Mouse (Mus musculus) embryo, embryonic 11.5 days (tissue): Measurements from ENCODE around the gene Gm21994.
A peak's percentile ranks its signal among the peaks of the same experiment; 100 is the strongest.
"Not testable (repeated sequence)": the region's sequence is repeated elsewhere in the genome, so short reads cannot be mapped to it uniquely, and the experiment has no call there.

Experiments
- DNase-seq: peaks from one replicate; pipeline ENCODE4 v3.0.0-alpha.2; 2012; ENCODE audit warnings: low read depth, low spot score

Gene Gm21994

DNA sequence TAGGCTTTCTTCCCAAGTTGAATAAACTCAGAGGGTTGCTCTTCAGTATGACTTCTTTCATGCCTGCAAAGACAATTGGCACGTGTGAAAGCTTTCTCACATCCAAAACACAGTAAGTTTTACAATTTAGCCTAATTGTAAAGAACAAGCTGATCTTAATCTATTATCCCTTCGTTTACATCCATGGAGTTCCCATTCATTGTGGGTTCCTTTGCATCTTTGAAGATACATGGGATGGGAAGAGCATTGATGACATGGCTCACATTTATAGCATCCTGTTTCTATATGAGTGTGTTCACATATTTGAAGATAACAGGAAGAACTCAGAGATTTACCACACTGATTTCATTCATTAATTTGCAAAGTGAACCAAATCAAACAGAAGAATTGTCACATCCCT lies at the start of gene Gm21994:
TSS of gene Gm21994 (minus strand) at position 101 of the 400 bp plus-strand sequence.
- not testable (repeated sequence) for DNase-seq

- no peak for DNase-seq
Observed at GRCm38 (mm10) chr2:150299096-150299495, 43.7 kb upstream of the Gm21994 start.

DNA sequence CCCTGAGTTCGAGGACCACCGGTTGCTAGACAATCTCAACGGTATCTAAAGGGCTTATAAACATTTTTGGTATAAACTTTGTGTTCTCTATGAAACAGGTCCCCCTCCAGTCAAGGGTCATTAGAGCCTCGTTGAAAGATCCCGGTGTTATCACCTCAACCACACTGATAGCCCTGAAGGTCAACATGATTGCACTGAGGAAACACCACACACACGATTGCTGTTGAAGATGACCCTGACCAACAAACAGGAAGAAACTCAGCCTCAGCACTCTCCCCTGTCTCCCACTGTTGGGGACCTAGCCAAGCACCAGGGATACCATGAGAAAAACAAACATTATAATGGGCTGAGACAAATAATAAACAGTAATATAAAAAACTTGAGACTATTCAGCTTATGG lies 38.3 kb upstream of the Gm21994 start:
- no peak for DNase-seq

- not testable (repeated sequence) for DNase-seq
Observed at GRCm38 (mm10) chr2:150257291-150257690, 1.9 kb upstream of the Gm21994 start, which contains the start of gene Gm14124. TSS of gene Gm14124 (plus strand) at chr2:150257517.

DNA sequence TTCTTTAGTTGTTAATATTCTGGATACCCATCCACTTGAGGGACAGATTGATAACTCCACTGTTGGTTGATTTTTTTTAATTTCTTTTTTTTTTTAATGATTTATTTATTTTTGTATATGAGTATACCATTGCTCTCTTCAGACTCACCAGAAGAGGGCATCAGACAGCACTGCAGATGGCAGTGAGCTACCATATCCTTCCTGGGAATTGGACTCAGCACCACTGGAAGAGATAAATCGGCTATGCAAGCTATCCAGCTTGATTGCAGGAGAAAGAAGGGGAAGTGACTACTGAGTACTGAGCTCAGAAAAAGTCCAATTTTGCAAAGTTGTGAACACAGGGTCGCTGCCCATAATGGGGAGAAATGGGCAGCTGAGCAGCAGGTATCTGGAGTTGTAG lies 1.5 kb upstream of the Gm21994 start:
- not testable (repeated sequence) for DNase-seq

DNA sequence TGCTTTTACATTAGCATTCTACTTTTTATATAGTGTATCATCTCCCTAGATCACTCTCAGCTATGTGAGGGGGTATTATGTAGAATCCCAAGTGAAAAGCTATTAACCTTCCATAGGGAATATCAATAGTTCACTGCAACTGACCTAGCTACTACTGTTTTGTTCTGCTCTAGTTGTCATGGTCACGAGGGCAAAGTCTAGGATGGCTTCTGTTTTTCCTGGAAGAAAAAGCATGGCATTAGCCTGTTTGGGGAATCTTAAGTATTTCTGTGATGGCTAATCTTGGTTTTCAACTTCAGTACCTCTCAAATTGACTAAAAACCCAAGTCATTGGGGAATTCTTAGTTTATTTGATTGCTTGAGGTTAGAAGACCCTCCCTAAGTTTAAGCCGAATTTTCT lies 12.2 kb downstream of the Gm21994 start:
- no peak for DNase-seq

GRCm38 (mm10) chr2:150223263-150223662 lies 32.1 kb downstream of the Gm21994 start:
- not testable (repeated sequence) for DNase-seq

GRCm38 (mm10) chr2:150218363-150218725 lies 37.0 kb downstream of the Gm21994 start:
- not testable (repeated sequence) for DNase-seq

DNA sequence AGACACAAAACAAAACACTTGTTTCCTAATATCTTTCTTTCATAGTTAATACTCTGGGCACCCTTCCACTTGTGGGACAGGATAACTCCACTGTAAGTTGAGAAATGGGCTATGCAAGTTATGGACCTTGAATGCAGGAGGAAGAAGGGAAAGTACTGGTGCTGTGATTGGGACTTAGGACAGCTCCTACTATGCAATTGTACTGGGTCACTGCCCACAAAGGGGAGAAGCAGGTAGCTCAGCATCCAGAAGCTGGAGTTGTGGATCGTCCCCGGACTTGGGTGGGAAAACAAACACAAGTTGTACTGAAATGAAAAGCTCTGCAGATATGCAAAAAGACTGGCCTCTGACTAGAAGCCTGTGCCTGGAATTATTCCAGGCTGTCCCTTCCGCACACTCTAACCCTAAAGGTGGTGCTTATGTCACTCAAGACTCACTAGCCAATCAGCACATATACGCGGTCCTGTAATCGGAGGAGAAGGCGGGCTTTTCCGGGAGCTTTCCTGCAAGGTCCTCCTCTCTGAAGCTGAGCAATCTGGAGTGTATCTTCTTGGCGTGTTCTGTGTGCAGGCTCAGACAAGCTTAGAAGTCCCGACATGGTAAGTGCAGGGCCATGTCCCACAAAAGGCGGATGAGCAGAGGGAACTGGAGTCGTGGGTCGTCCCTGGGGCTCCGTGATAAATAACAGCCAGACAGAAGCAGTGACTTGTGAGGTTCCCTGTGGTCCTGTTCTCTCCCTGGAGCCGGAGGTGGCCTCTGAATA lies 37.6 kb downstream of the Gm21994 start, which contains the start of gene Zfp937:
TSS of gene Zfp937 (plus strand) at position 474 of the 763 bp plus-strand sequence.
- DNase-seq = peak; percentile 24
